Mouse (Mus musculus): ENCODE results near the gene Dscaml1.

Dscaml1 gene

GRCm38 (mm10) chr9:45574021-45574420, 147.6 kb downstream of the Dscaml1 start:
- DNase-seq: no peak

- DNase-seq: no peak
Measured at GRCm38 (mm10) chr9:45580069-45580795, 153.8 kb downstream of the Dscaml1 start.

GRCm38 (mm10) chr9:45586475-45586874, 160.0 kb downstream of the Dscaml1 start:
- no peak for DNase-seq

- DNase-seq: no peak
Measured at GRCm38 (mm10) chr9:45587704-45588103, 161.3 kb downstream of the Dscaml1 start.

GRCm38 (mm10) chr9:45589867-45590266, 163.4 kb downstream of the Dscaml1 start:
- peak; percentile 73 to 80 for DNase-seq

GRCm38 (mm10) chr9:45591061-45591460, 164.6 kb downstream of the Dscaml1 start:
- DNase-seq: no peak

GRCm38 (mm10) chr9:45592374-45592773, 165.9 kb downstream of the Dscaml1 start:
- peak; percentile 96 to 98 for DNase-seq

- peak; percentile 84 for DNase-seq
Measured at GRCm38 (mm10) chr9:45598117-45598516, 171.7 kb downstream of the Dscaml1 start.

- peak; percentile 35 to 54 for DNase-seq
Measured at GRCm38 (mm10) chr9:45599377-45599776, 172.9 kb downstream of the Dscaml1 start.

GRCm38 (mm10) chr9:45607337-45607736, 180.9 kb downstream of the Dscaml1 start:
- DNase-seq: peak; percentile 79 to 83

- no peak for DNase-seq
Measured at GRCm38 (mm10) chr9:45608097-45609031, 181.9 kb downstream of the Dscaml1 start.

GRCm38 (mm10) chr9:45610336-45611060, 184.1 kb downstream of the Dscaml1 start:
- peak in 1 of 2 experiments; percentile 33 for DNase-seq

GRCm38 (mm10) chr9:45614616-45615015, 188.2 kb downstream of the Dscaml1 start:
- no peak for DNase-seq

- DNase-seq: no peak
Measured at GRCm38 (mm10) chr9:45617889-45618288, 191.5 kb downstream of the Dscaml1 start.

- DNase-seq: no peak
Measured at GRCm38 (mm10) chr9:45618443-45618842, 192.0 kb downstream of the Dscaml1 start.

- peak in 1 of 2 experiments; percentile 32 for DNase-seq
Measured at GRCm38 (mm10) chr9:45620049-45620448, 193.6 kb downstream of the Dscaml1 start.

GRCm38 (mm10) chr9:45620920-45621319, 194.5 kb downstream of the Dscaml1 start:
- peak in 1 of 2 experiments; percentile 33 for DNase-seq

GRCm38 (mm10) chr9:45625889-45626446, 199.5 kb downstream of the Dscaml1 start:
- no peak for DNase-seq

- peak; percentile 34 to 50 for DNase-seq
Measured at GRCm38 (mm10) chr9:45632520-45632919, 206.1 kb downstream of the Dscaml1 start.

GRCm38 (mm10) chr9:45633036-45633435, 206.6 kb downstream of the Dscaml1 start:
- peak; percentile 61 to 67 for DNase-seq

- DNase-seq: no peak
Measured at GRCm38 (mm10) chr9:45634978-45635377, 208.6 kb downstream of the Dscaml1 start.

GRCm38 (mm10) chr9:45637346-45637745, 210.9 kb downstream of the Dscaml1 start:
- no peak for DNase-seq
